Mouse (Mus musculus): ENCODE measurements at regions not wholly inside any gene's neighbourhood (a gene's known extent, or its start where the extent isn't known, plus 50 kb on each side); places are given as distances from the start of the nearest gene placed in this dataset.

- TF ChIP-seq KAT2A (conservative IDR thresholded peaks at IDR 0.05; ENCODE audit: low read depth, low read length) (no peak), CTCF (IDR thresholded peaks at IDR 0.05 in 2 of 3, conservative IDR thresholded peaks at IDR 0.05 in 1 of 3; ENCODE audit: control insufficient read depth in 1 of 3, insufficient read depth in 1 of 3, low read depth in 2 of 3, low read length in 3 of 3, poor library complexity in 1 of 3, severe bottlenecking in 1 of 3) (no peak), EP300 (IDR thresholded peaks at IDR 0.05; ENCODE audit: low read depth in 1 of 2, low read length in 2 of 2) (no peak), MAZ (IDR thresholded peaks at IDR 0.05; ENCODE audit: low read depth, low read length) (no peak), RAD21 (IDR thresholded peaks at IDR 0.05; ENCODE audit: low read depth, low read length) (no peak), SIN3A (IDR thresholded peaks at IDR 0.05; ENCODE audit: low read length) (no peak), ELF1 (IDR thresholded peaks at IDR 0.05; ENCODE audit: low read depth, low read length) (no peak), GABPA (IDR thresholded peaks at IDR 0.05; ENCODE audit: low read depth, low read length) (no peak), MXI1 (IDR thresholded peaks at IDR 0.05; ENCODE audit: low read depth, low read length) (no peak), USF1 (IDR thresholded peaks at IDR 0.05; ENCODE audit: low read depth, low read length) (no peak)
Observed at GRCm38 (mm10) chr19:26244067-26244466, 360.8 kb upstream of the Smarca2 start.
